Mouse (Mus musculus) layer of hippocampus, postnatal 36 days (tissue): ENCODE measurements around the gene Prss33. TPM values are rescaled to one million over a fixed set of nuclear protein-coding genes. Genes with fewer than 3 reads are reported as not detected.

Source experiments
- DNase-seq, 2 experiments: peaks; one replicate each; pipeline ENCODE4 v3.0.0; 2022
- microRNA-seq, 2 experiments: library from miRNA; unstranded; fragments of <30 nt; microRNA quantifications; one replicate each; pipeline ENCODE4 v1.2.0; 2021
- total RNA-seq, 2 experiments: library from RNA; stranded (reverse); gene quantifications; 2 replicates each; pipeline ENCODE4 v1.2.3; 2021

The Prss33 gene
- total RNA-seq, 2 experiments from 2014 or later, result not detected

DNA sequence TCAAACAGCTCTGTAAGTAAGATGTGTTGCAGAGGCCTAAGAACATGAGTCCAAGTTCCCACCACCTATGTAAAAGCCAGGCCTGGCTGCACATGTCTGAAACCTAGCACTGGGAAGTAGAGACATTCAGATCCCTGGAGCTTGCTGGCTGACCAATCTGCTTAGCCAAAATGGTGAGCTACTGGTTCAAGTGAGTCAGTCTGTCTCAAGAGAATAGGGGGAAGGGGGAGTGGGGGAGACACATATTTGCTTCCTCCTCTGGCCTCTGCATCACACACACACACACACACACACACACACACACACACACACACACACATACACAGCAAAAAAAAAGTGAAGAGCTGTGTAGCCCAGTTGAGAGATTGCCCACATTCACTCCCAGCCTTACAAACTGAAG is 52.5 kb downstream of the Prss33 start:
- DNase-seq, result no peak

Small RNAs within 50 kb of the gene (microRNA-seq; reads per million reads assigned to microRNA genes)
- 0.60 to 0.85 reads per million in 2 experiments for gene Mir5125

Other genes with a start within 250 kb of the Prss33 start
- 10 to 100 TPM; 25.0 to 32.3 TPM for gene Zfp13, start 236.6 kb downstream of the Prss33 start, total RNA-seq
- not detected for gene Zscan10, start 235.2 kb downstream of the Prss33 start, total RNA-seq
- under 1 TPM; 0.10 to 0.30 TPM for gene Mmp25, start 190.8 kb downstream of the Prss33 start, total RNA-seq
- gene Bicdl2, start 175.6 kb downstream of the Prss33 start, total RNA-seq, result not detected
- gene Hcfc1r1, start 162.5 kb downstream of the Prss33 start, total RNA-seq, result 100 to 1,000 TPM; 122 to 124 TPM
- gene Thoc6, start 162.2 kb downstream of the Prss33 start, total RNA-seq, result 1 to 10 TPM; 7.2 to 9.7 TPM
- gene Tnfrsf12a, start 158.6 kb downstream of the Prss33 start, total RNA-seq, result 1 to 10 TPM; 4.8 to 6.3 TPM
- not detected for gene Cldn6, start 156.8 kb downstream of the Prss33 start, total RNA-seq
- under 1 TPM; 0.22 to 0.35 TPM for gene Cldn9, start 152.0 kb downstream of the Prss33 start, total RNA-seq
- gene 1520401A03Rik, start 113.3 kb downstream of the Prss33 start, total RNA-seq, result not detected
- 1 to 10 TPM; 1.7 to 3.0 TPM for gene Pkmyt1, start 109.7 kb downstream of the Prss33 start, total RNA-seq
- gene Paqr4, start 95.2 kb downstream of the Prss33 start, total RNA-seq, result 10 to 100 TPM; 50.8 to 55.4 TPM
- under 1 TPM; 0.35 to 0.42 TPM for gene Kremen2, start 90.2 kb downstream of the Prss33 start, total RNA-seq
- 100 to 1,000 TPM; 297 to 300 TPM for gene Flywch1, start 64.5 kb downstream of the Prss33 start, total RNA-seq
- 10 to 100 TPM in 1 of 2 experiments, 1 to 10 TPM in 1; 9.9 to 11.7 TPM for gene Flywch2, start 50.0 kb downstream of the Prss33 start, total RNA-seq
- gene Srrm2, start 45.5 kb downstream of the Prss33 start, total RNA-seq, result 100 to 1,000 TPM; 563 to 606 TPM
- 100 to 1,000 TPM; 356 to 383 TPM for gene Elob, start 6.9 kb downstream of the Prss33 start, total RNA-seq
- not detected for gene Prss32, start 7.8 kb upstream of the Prss33 start, total RNA-seq
- gene Prss41, start 8.1 kb upstream of the Prss33 start, total RNA-seq, result 1 to 10 TPM; 2.0 to 2.1 TPM
- gene Prss21, start 32.0 kb upstream of the Prss33 start, total RNA-seq, result not detected
- gene Dcpp1, start 44.8 kb upstream of the Prss33 start, total RNA-seq, result not detected
- not detected for gene Dcpp2, start 44.8 kb upstream of the Prss33 start, total RNA-seq
- not detected for gene Dcpp3, start 81.4 kb upstream of the Prss33 start, total RNA-seq
- not detected for gene Sbp, start 105.6 kb upstream of the Prss33 start, total RNA-seq
- gene Sbpl, start 119.2 kb upstream of the Prss33 start, total RNA-seq, result not detected
- gene Prss30, start 144.5 kb upstream of the Prss33 start, total RNA-seq, result not detected
- not detected for gene Prss22, start 162.0 kb upstream of the Prss33 start, total RNA-seq
- not detected for gene Prss27, start 202.1 kb upstream of the Prss33 start, total RNA-seq
- gene Kctd5, start 237.4 kb upstream of the Prss33 start, total RNA-seq, result 10 to 100 TPM; 28.5 to 30.1 TPM